Mouse (Mus musculus) lung, adult 2 months (tissue): ENCODE measurements around the gene Rgs7bp. TPM values are rescaled to one million over a fixed set of nuclear protein-coding genes. Genes with fewer than 3 reads are reported as not detected.

Experiments used
- DNase-seq: peaks from one replicate; pipeline ENCODE4 v3.0.0; 2022
- H3K4me1 ChIP-seq: fragments of 200-500 bp; 2 replicates; pipeline ENCODE4 v1.6.1; 2011; ENCODE audit warnings: low read length; ENCODE audit not compliant: control insufficient read depth, insufficient read depth
- H3K4me3 ChIP-seq: fragments of 200-500 bp; replicated peaks from 2 replicates; pipeline ENCODE3; 2011; ENCODE audit warnings: low read depth, mild to moderate bottlenecking, control low read depth, low read length; ENCODE audit errors: extremely low read depth
- CTCF ChIP-seq: fragments of 200-500 bp; IDR thresholded peaks from 2 replicates; pipeline ENCODE4 v1.5.1; 2011; ENCODE audit warnings: mild to moderate bottlenecking, low read length, control low read depth; ENCODE audit not compliant: insufficient read depth
- POLR2A ChIP-seq: fragments of 200-500 bp; IDR thresholded peaks from 2 replicates; pipeline ENCODE4 v1.6.1; 2011; ENCODE audit warnings: low read depth, mild to moderate bottlenecking, control low read depth, low read length, borderline replicate concordance; ENCODE audit errors: extremely low read depth
- WGBS: fragments of 180-500 bp; shearing (Covaris S2); methylation state at CpG from one replicate; pipeline ENCODE4 v1.1.7; 2018; 5-methylcytosine and 5-hydroxymethylcytosine counted together
- polyA plus RNA-seq: library from polyadenylated mRNA; depleted of rRNA; stranded (reverse); fragments of >200 nt; gene quantifications from 2 replicates; pipeline ENCODE4 v1.2.3, GENCODE M21; 2012

Gene Rgs7bp
- polyA plus RNA-seq, 1 experiment = 0.75 TPM

- TF ChIP-seq CTCF (no peak), POLR2A (no peak)
- Histone ChIP-seq H3K4me3 (no peak overlapping the region), H3K4me1 (no peaks in the 10 kb centered on the region)
- DNase-seq = no peak
- 83% methylated on average over 8 of the region's 8 CpGs for WGBS
Measured at GRCm38 (mm10) chr13:105015710-105016404, 38.9 kb downstream of the Rgs7bp start.

GRCm38 (mm10) chr13:105011300-105011699, 43.4 kb downstream of the Rgs7bp start:
- Histone ChIP-seq H3K4me3 (no peak overlapping the region), H3K4me1 (no peaks in the 10 kb centered on the region)
- 95% methylated on average over 5 of the region's 5 CpGs for WGBS
- TF ChIP-seq CTCF = no peak
- no peak for TF ChIP-seq POLR2A
- DNase-seq = no peak

GRCm38 (mm10) chr13:105008891-105009290, 45.8 kb downstream of the Rgs7bp start:
- TF ChIP-seq POLR2A (no peak), CTCF (no peak)
- no peak for DNase-seq
- H3K4me1 ChIP-seq = no peaks in the 10 kb centered on the region
- WGBS = 95% methylated on average over 2 of the region's 2 CpGs
- no peak overlapping the region for H3K4me3 ChIP-seq

GRCm38 (mm10) chr13:105002831-105003157, 51.9 kb downstream of the Rgs7bp start:
- 62% methylated on average over 2 of the region's 2 CpGs for WGBS
- TF ChIP-seq CTCF = no peak
- no peak for TF ChIP-seq POLR2A
- no peak for DNase-seq

GRCm38 (mm10) chr13:105002132-105002830, 52.4 kb downstream of the Rgs7bp start:
- 56% methylated on average over 5 of the region's 5 CpGs for WGBS
- 0 out of 2 replicates have a peak, but pooled peaks cover 2% of the 10 kb centered on the region for H3K4me1 ChIP-seq
- no peak for TF ChIP-seq POLR2A
- TF ChIP-seq CTCF = no peak

More at GRCm38 (mm10) chr13:105002831-105003157, 51.9 kb downstream of the Rgs7bp start:
- Histone ChIP-seq H3K4me3 (no peak overlapping the region), H3K4me1 (0 out of 2 replicates have a peak, but pooled peaks cover 2% of the 10 kb centered on the region)

GRCm38 (mm10) chr13:105001714-105002113, 53.0 kb downstream of the Rgs7bp start:
- TF ChIP-seq POLR2A (no peak), CTCF (no peak)
- 0 out of 2 replicates have a peak, but pooled peaks cover 2% of the 10 kb centered on the region for H3K4me1 ChIP-seq
- no peak overlapping the region for H3K4me3 ChIP-seq
- DNase-seq = no peak
- WGBS = 73% methylated on average over 2 of the region's 2 CpGs

More at GRCm38 (mm10) chr13:105002132-105002830, 52.4 kb downstream of the Rgs7bp start:
- H3K4me3 ChIP-seq = no peak overlapping the region
- no peak for DNase-seq

- no peak for DNase-seq
- TF ChIP-seq CTCF (no peak), POLR2A (no peak)
- no peak overlapping the region for H3K4me3 ChIP-seq
- WGBS = 65% methylated on average over 7 of the region's 7 CpGs
- H3K4me1 ChIP-seq = no peaks in the 10 kb centered on the region
Measured at GRCm38 (mm10) chr13:104988811-104989258, 65.9 kb downstream of the Rgs7bp start.

- H3K4me1 ChIP-seq = no peaks in the 10 kb centered on the region
- no peak overlapping the region for H3K4me3 ChIP-seq
- WGBS = 88% methylated on average over 13 of the region's 13 CpGs
- no peak for DNase-seq
- TF ChIP-seq POLR2A = no peak
- no peak for TF ChIP-seq CTCF
Measured at GRCm38 (mm10) chr13:104988009-104988540, 66.7 kb downstream of the Rgs7bp start.

GRCm38 (mm10) chr13:104985691-104986090, 69.0 kb downstream of the Rgs7bp start:
- no peak overlapping the region for H3K4me3 ChIP-seq
- TF ChIP-seq POLR2A (no peak), CTCF (no peak)
- WGBS = 66% methylated on average over 4 of the region's 4 CpGs
- no peak for DNase-seq
- no peaks in the 10 kb centered on the region for H3K4me1 ChIP-seq
